14 mouse cellular contexts compared by ENCODE assay signal in the genomic region with DNA sequence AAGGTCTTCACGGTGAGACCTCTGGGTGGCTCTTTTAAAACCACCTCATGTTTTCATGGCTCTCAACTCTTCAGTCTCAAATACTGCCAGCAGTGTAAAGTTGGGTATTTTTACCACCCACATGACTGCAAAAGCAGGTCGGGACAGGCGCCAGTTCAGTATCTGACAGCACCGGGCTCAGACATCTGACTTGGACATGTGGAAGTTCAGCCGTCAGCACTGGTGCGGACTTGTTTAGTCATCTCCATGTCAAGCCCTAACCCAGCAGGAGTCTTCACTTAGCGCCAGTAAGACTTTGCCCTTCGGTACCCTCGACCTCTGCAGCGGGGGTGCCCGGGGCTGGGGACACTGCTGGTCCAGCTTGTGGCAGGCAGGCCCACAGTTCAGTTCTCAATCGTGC. TPM values are rescaled to one million over a fixed set of nuclear protein-coding genes. Genes with fewer than 3 reads are reported as not detected.
DNase-seq lines count a peak whose midpoint lies in the region; ATAC-seq and TF ChIP-seq lines count a peak whose summit lies in the region.
"Had no signal": no experiment of that assay in that cellular context is flagged by ENCODE, and none has a peak within 500 bp of the region (broad histone marks: within the 10 kb centered on the region; RNA-seq: fewer than 3 reads in every experiment).

No protein-coding gene starts in this region.

- H3K4me2 ChIP-seq in kidney, embryonic 15.5 days: no peak overlapping the region
- H3K4me2 ChIP-seq: limb, embryonic 13.5 days; neural tube, embryonic 12.5 days had no signal

- H3K4me1 ChIP-seq in kidney, embryonic 15.5 days: peaks cover 20% of the 10 kb centered on the region
- H3K4me1 ChIP-seq in heart, adult 2 months (ENCODE audit: control insufficient read depth, insufficient read depth, low read length): peaks cover 24% of the 10 kb centered on the region
- H3K4me1 ChIP-seq: neural tube, embryonic 12.5 days had no signal

- WGBS in kidney, embryonic 15.5 days: 79% methylated on average over 12 of the region's 12 CpGs
- 47% methylated on average over 12 of the region's 12 CpGs for WGBS in heart, adult 2 months

- no peaks in the 10 kb centered on the region for H3K27me3 ChIP-seq in kidney, embryonic 15.5 days
- no peaks in the 10 kb centered on the region for H3K27me3 ChIP-seq in heart, adult 2 months (ENCODE audit: control insufficient read depth, insufficient read depth, low read length)
- H3K27me3 ChIP-seq: limb, embryonic 13.5 days; neural tube, embryonic 12.5 days had no signal

- no peak overlapping the region for H3K27ac ChIP-seq in kidney, embryonic 15.5 days
- H3K27ac ChIP-seq in heart, adult 2 months: peak overlapping the region; percentile 91
- H3K27ac ChIP-seq: limb, embryonic 13.5 days; neural tube, embryonic 12.5 days had no signal

- TF ChIP-seq POLR2A in heart, adult 2 months (IDR thresholded peaks at IDR 0.05; ENCODE audit: insufficient read depth, low read depth, low read length): no peak

- no peak overlapping the region for H3K9ac ChIP-seq in kidney, embryonic 15.5 days
- peak overlapping the region; percentile 50 for H3K9ac ChIP-seq in heart, adult 2 months (ENCODE audit: low read depth, low read length)
- H3K9ac ChIP-seq: limb, embryonic 13.5 days had no signal

- intact Hi-C loops in heart, adult 2 months (cut with DNase I): loop anchor here (5.0 kb wide), 1 partner anchor 35 kb away; a partner anchor contains a TSS

- H3K9me3 ChIP-seq in kidney, embryonic 15.5 days (replicated peaks): no peaks in the 10 kb centered on the region
- H3K9me3 ChIP-seq: limb, embryonic 13.5 days; neural tube, embryonic 12.5 days had no signal

- no peak overlapping the region for H3K4me3 ChIP-seq in kidney, embryonic 15.5 days (replicated peaks)
- H3K4me3 ChIP-seq in heart, adult 2 months: no peak overlapping the region
- H3K4me3 ChIP-seq: limb, embryonic 13.5 days; neural tube, embryonic 12.5 days had no signal

- no peak for TF ChIP-seq CTCF in heart, adult 2 months (IDR thresholded peaks at IDR 0.05)

- H3K36me3 ChIP-seq in kidney, embryonic 15.5 days: peaks cover 57% of the 10 kb centered on the region
- peaks cover 2% of the 10 kb centered on the region; the same call in 1 of the 2 replicates for H3K36me3 ChIP-seq in heart, adult 2 months (ENCODE audit: control insufficient read depth, insufficient read depth, low read length)

- peak; percentile 96 for TF ChIP-seq EP300 in heart, adult 2 months (IDR thresholded peaks at IDR 0.05; ENCODE audit: insufficient read depth, low read depth, low read length)

- DNase-seq in kidney, adult 18-20 months: peak; percentile 48
- DNase-seq in NIH3T3 (ENCODE audit: low read depth): peak; percentile 33
- DNase-seq in heart, adult 2 months: peak; percentile 53 to 75
- peak; percentile 55 for DNase-seq in kidney, postnatal 10 days
- DNase-seq in lung, postnatal 36 days: no peak
- no peak for DNase-seq in thymus, adult 18-20 months
- DNase-seq: embryo, embryonic 11 days; thymus, postnatal 25 days had no signal

- no peaks in the 10 kb centered on the region; the same call in none of the 2 replicates for H3K79me2 ChIP-seq in heart, adult 2 months (replicated peaks; ENCODE audit: control insufficient read depth, insufficient read depth, low read length)

- ATAC-seq in kidney, embryonic 15.5 days (replicated peaks; ENCODE audit: low FRiP score): no peak
- no peak for ATAC-seq in inflammation-experienced regulatory T-cells, adult 6 months
- ATAC-seq: CD4-positive, CD25-positive, alpha-beta regulatory T cell, adult 4 months had no signal

RNA-seq across cellular contexts. Expression of a gene that starts 21.7 kb away (rescaled TPM):
- 14.1 and 17.3 TPM in 2 replicates for polyA plus RNA-seq in kidney, embryonic 15.5 days (2015; fragmentation: Nextera tagmentation; extraction: Ambion mirVana)
- 1 to 10 TPM; 9.1 TPM for total RNA-seq in heart, adult 2 months (2021)
- 14.1 and 22.4 TPM in 2 replicates for polyA plus RNA-seq in heart, adult 2 months (2012; rRNA removed)
- polyA plus RNA-seq in inflammation-experienced regulatory T-cells, adult 6 months (2017; shearing (Covaris generic)): 100 to 1,000 TPM in 2 of 3 experiments, 10 to 100 TPM in 1; 97.7 to 129 (median 111) TPM

RNA-seq across cellular contexts. Expression of a gene that starts 31.0 kb away (rescaled TPM):
- polyA plus RNA-seq in kidney, embryonic 15.5 days (2015; fragmentation: Nextera tagmentation; extraction: Ambion mirVana): 250 and 269 TPM in 2 replicates
- 10 to 100 TPM; 47.5 to 48.2 TPM for total RNA-seq in heart, adult 2 months (2021)
- 73.8 and 78.0 TPM in 2 replicates for polyA plus RNA-seq in heart, adult 2 months (2012; rRNA removed)
- polyA plus RNA-seq in inflammation-experienced regulatory T-cells, adult 6 months (2017; shearing (Covaris generic)): 10 to 100 TPM; 37.3 to 69.6 (median 41.9) TPM

RNA-seq across cellular contexts. Expression of a gene that starts 36.0 kb away (rescaled TPM):
- polyA plus RNA-seq in kidney, embryonic 15.5 days (2015; fragmentation: Nextera tagmentation; extraction: Ambion mirVana): 75.2 and 81.5 TPM in 2 replicates
- total RNA-seq in heart, adult 2 months (2021): 100 to 1,000 TPM; 330 to 346 TPM
- 143 and 189 TPM in 2 replicates for polyA plus RNA-seq in heart, adult 2 months (2012; rRNA removed)
- 10 to 100 TPM; 28.1 to 42.5 (median 32.0) TPM for polyA plus RNA-seq in inflammation-experienced regulatory T-cells, adult 6 months (2017; shearing (Covaris generic))

RNA-seq across cellular contexts. Expression of a gene that starts 47.8 kb away (rescaled TPM):
- not detected in 2 replicates for polyA plus RNA-seq in kidney, embryonic 15.5 days (2015; fragmentation: Nextera tagmentation; extraction: Ambion mirVana)
- total RNA-seq in heart, adult 2 months (2021): not detected
- not detected in 2 replicates for polyA plus RNA-seq in heart, adult 2 months (2012; rRNA removed)
- not detected for polyA plus RNA-seq in inflammation-experienced regulatory T-cells, adult 6 months (2017; shearing (Covaris generic))
- total RNA-seq: granulocyte monocyte progenitor cell, adult 5-6 weeks had no signal
- polyA plus RNA-seq: CD4-positive, CD25-positive, alpha-beta regulatory T cell, adult 4 months; limb, embryonic 13.5 days; neural tube, embryonic 12.5 days had no signal

RNA-seq across cellular contexts. Expression of a gene that starts 49.2 kb away (rescaled TPM):
- polyA plus RNA-seq in kidney, embryonic 15.5 days (2015; fragmentation: Nextera tagmentation; extraction: Ambion mirVana): 973 and 1,016 TPM in 2 replicates
- total RNA-seq in heart, adult 2 months (2021): 100 to 1,000 TPM; 529 to 604 TPM
- 448 and 482 TPM in 2 replicates for polyA plus RNA-seq in heart, adult 2 months (2012; rRNA removed)
- 1,000 to 10,000 TPM; 1,299 to 2,086 (median 1,613) TPM for polyA plus RNA-seq in inflammation-experienced regulatory T-cells, adult 6 months (2017; shearing (Covaris generic))

Comparison
In these comparisons a context has a peak if more than half of its experiments do, and no peak if none do; other contexts are left out.
1. DNase-seq: peak in kidney, adult 18-20 months (single experiment), NIH3T3 (single experiment), heart, adult 2 months (2 of 2) and kidney, postnatal 10 days (single experiment); none in lung, postnatal 36 days (single experiment) and thymus, adult 18-20 months (0 of 2).